In the genomic region with DNA sequence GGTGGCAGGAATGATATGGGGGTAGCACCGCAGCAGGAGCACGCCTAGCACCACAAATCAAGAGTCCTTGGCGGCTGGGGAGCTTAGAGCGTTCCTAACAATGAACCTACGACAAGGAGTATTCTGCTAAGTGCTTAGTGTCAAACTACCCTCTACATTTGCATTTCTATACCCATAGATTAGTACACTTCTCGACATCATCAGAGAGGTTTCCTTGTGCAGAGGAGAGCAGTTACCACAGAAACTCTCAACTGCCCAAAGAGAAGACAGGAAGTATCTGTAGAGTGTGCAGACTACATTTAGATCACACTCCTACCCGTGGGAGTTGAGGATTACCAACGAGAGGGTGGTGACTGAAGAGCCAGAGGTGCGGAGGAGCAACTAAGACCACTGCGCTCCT, we compare ENCODE assay signal across 20 mouse cellular contexts. TPM values are rescaled to one million over a fixed set of nuclear protein-coding genes. Genes with fewer than 3 reads are reported as not detected.
"Had no signal": no experiment of that assay in that cellular context is flagged by ENCODE, and none has a peak within 500 bp of the region (broad histone marks: within the 10 kb centered on the region; RNA-seq: fewer than 3 reads in every experiment).

No protein-coding gene starts in this region.

- H3K4me1 ChIP-seq: lung, embryonic 15.5 days; megakaryocyte, embryonic 14.5 days; midbrain, embryonic 13.5 days; midbrain, embryonic 15.5 days; neural tube, embryonic 12.5 days; stomach, embryonic 15.5 days had no signal

- H3K4me2 ChIP-seq: lung, embryonic 15.5 days; midbrain, embryonic 11.5 days; midbrain, embryonic 13.5 days; midbrain, embryonic 15.5 days; neural tube, embryonic 12.5 days; stomach, embryonic 15.5 days had no signal

- H3K9me3 ChIP-seq: lung, embryonic 15.5 days; midbrain, embryonic 13.5 days; midbrain, embryonic 15.5 days; neural tube, embryonic 12.5 days; stomach, embryonic 15.5 days had no signal

- H3K4me3 ChIP-seq: lung, embryonic 15.5 days; megakaryocyte, embryonic 14.5 days; midbrain, embryonic 13.5 days; midbrain, embryonic 15.5 days; neural tube, embryonic 12.5 days; stomach, embryonic 15.5 days had no signal

- DNase-seq: liver, postnatal 0 days; lung, adult 2 months; lung, postnatal 14 days; lung, postnatal 36 days; retina, postnatal 1 day; right cerebral cortex, adult 18-20 months; thymus, adult 2 months; thymus, postnatal 25 days; thymus, postnatal 4 days had no signal

- H3K9ac ChIP-seq: liver, postnatal 0 days; lung, embryonic 15.5 days; midbrain, embryonic 13.5 days; midbrain, embryonic 15.5 days; neural tube, embryonic 12.5 days; stomach, embryonic 15.5 days had no signal

- H3K27ac ChIP-seq: lung, embryonic 15.5 days; macrophage; midbrain, embryonic 13.5 days; midbrain, embryonic 15.5 days; neural tube, embryonic 12.5 days; stomach, embryonic 15.5 days; stomach, postnatal 0 days had no signal

- ATAC-seq: liver, postnatal 0 days; lung, postnatal 0 days; midbrain, embryonic 13.5 days; midbrain, embryonic 15.5 days had no signal

- H3K27me3 ChIP-seq: lung, embryonic 15.5 days; megakaryocyte, embryonic 14.5 days; midbrain, embryonic 13.5 days; midbrain, embryonic 15.5 days; neural tube, embryonic 12.5 days; stomach, embryonic 15.5 days had no signal

RNA-seq across cellular contexts. Expression of a gene that starts 44.4 kb away (rescaled TPM):
- polyA plus RNA-seq: macrophage; midbrain, embryonic 11.5 days; midbrain, embryonic 13.5 days; neural tube, embryonic 12.5 days; neural tube, embryonic 14.5 days had no signal
